Mouse (Mus musculus) retina, adult 2 months (tissue): Measurements from ENCODE around the gene Vmn1r137.
"Not testable (repeated sequence)": the region's sequence is repeated elsewhere in the genome, so short reads cannot be mapped to it uniquely, and the experiment has no call there.

ENCODE experiments used
- DNase-seq: peaks from one replicate; pipeline ENCODE4 v3.0.0-alpha.2; 2012; ENCODE audit warnings: low read depth, low spot score

The Vmn1r137 gene

DNA sequence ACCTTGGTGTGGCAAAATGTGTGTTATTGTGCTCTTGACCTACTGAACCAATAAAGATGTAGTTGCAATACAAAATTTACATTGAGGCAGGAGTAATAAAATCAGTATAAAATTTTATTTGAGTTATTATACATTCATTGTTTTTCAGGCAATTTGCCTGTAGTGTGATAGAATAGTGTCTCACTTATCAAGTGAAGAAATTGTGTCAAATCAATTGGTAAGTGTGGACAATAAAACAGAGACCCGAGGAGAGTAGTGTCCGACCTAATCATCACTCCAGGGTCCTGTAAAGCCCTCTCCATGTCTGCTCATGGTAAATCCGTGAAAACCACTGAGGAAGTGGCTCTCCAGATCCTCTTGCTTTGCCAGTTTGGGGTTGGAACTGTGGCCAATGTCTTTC lies at the start of gene Vmn1r137:
Gene Vmn1r137, plus strand, starts transcription at position 301 of the 400 bp plus-strand sequence.
- not testable (repeated sequence) for DNase-seq

DNA sequence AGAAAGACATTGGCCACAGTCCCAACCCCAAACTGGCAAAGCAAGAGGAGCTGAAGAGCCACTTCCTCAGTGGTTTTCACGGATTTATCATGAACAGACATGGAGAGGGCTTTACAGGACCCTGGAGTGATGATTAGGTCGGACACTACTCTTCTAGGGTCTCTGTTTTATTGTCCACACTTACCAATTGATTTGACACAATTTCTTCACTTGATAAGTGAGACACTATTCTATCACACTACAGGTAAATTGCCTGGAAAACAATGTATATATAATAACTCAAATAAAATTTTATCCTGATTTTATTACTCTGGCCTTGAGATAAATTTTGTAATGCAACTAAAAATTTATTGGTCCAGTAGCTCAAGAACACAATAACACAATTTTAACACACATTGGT lies 34.4 kb downstream of the Vmn1r137 start, which contains the start of gene Vmn1r138:
Gene Vmn1r138, minus strand, starts transcription at position 101 of the 400 bp plus-strand sequence.
- DNase-seq: not testable (repeated sequence)
